Mouse (Mus musculus): ENCODE results near the gene Duxf3.

DNA sequence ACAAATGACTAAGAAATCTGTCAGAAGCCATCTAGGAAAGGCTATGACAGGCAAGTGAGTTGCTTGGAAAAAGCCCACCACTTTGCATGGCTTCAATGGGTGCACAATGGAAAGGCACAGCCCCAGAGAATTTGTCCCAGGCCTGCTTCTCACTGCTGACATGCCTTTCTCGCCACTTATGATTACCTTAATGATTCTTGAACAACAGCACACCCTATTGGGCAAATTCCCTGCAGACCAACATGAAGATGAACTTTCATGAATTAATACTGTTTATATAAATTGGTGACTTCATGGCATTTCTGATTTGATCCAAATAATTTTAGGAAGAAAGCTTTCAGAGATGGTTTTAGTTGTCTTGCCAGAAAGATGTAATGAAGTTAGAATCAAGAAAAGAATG, 17.1 kb upstream of the Duxf3 start:
- TF ChIP-seq MAFK (IDR thresholded peaks at IDR 0.05; ENCODE audit: insufficient read depth, low read depth, low read length) = no peak
- TF ChIP-seq ZNF384 (IDR thresholded peaks at IDR 0.05; ENCODE audit: low read depth, low read length) = no peak
- no peak for TF ChIP-seq ZC3H11A (IDR thresholded peaks at IDR 0.05; ENCODE audit: borderline replicate concordance, low read depth, low read length)
